Mouse (Mus musculus) neural tube, embryonic 15.5 days (tissue): ENCODE measurements around the gene Matn4. TPM values are rescaled to one million over a fixed set of nuclear protein-coding genes. Genes with fewer than 3 reads are reported as not detected.

Experiments used
- ATAC-seq: fragments of 200-750 bp; cut with Nextera tagmentation; 2 replicates; pipeline ENCODE4 v1.8.0; 2017; ENCODE audit warnings: mild to moderate bottlenecking, moderate TSS enrichment, moderate library complexity; ENCODE audit not compliant: low FRiP score
- H3K27ac ChIP-seq: fragments of 300-500 bp; sonication (generic); replicated peaks from 2 replicates; pipeline ENCODE4 v1.5.1; 2015; ENCODE audit warnings: mild to moderate bottlenecking, inconsistent platforms
- H3K27me3 ChIP-seq: fragments of 300-500 bp; sonication (generic); replicated peaks from 2 replicates; pipeline ENCODE4 v1.6.1; 2015; ENCODE audit warnings: inconsistent platforms
- H3K36me3 ChIP-seq: fragments of 300-500 bp; sonication (generic); 2 replicates; pipeline ENCODE4 v1.6.1; 2015; ENCODE audit warnings: inconsistent platforms
- H3K4me1 ChIP-seq: fragments of 300-500 bp; sonication (generic); 2 replicates; pipeline ENCODE4 v1.6.1; 2015; ENCODE audit warnings: inconsistent platforms
- H3K4me2 ChIP-seq: fragments of 300-500 bp; sonication (generic); 2 replicates; pipeline ENCODE4 v1.6.1; 2015; ENCODE audit warnings: inconsistent platforms, mild to moderate bottlenecking, moderate library complexity
- H3K4me3 ChIP-seq: fragments of 300-500 bp; sonication (generic); replicated peaks from 2 replicates; pipeline ENCODE4 v1.5.1; 2015; ENCODE audit warnings: mild to moderate bottlenecking, inconsistent platforms
- H3K9ac ChIP-seq: fragments of 300-500 bp; sonication (generic); replicated peaks from 2 replicates; pipeline ENCODE4 v1.6.1; 2015; ENCODE audit warnings: mild to moderate bottlenecking, inconsistent platforms
- H3K9me3 ChIP-seq: fragments of 300-500 bp; sonication (generic); replicated peaks from 2 replicates; pipeline ENCODE4 v1.6.1; 2016; ENCODE audit warnings: inconsistent platforms
- WGBS: fragments of 180-500 bp; shearing (Covaris S2); methylation state at CpG from one replicate; pipeline ENCODE4 v1.1.7; 2015; ENCODE audit warnings: mixed read lengths; 5-methylcytosine and 5-hydroxymethylcytosine counted together
- polyA plus RNA-seq: library from polyadenylated mRNA; unstranded; fragments of >200 nt; fragmentation: Nextera tagmentation; extraction: Ambion mirVana; gene quantifications from 2 replicates; pipeline ENCODE4 v1.2.1, GENCODE M21; 2015

Gene Matn4
- polyA plus RNA-seq, 1 experiment from 2014 or later, result 8.5 TPM

- Histone ChIP-seq H3K27me3 (peaks cover 18% of the 10 kb centered on the region), H3K4me1 (peaks cover 20% of the 10 kb centered on the region), H3K27ac (no peak overlapping the region), H3K36me3 (no peaks in the 10 kb centered on the region), H3K9me3 (no peaks in the 10 kb centered on the region), H3K4me2 (no peak overlapping the region), H3K9ac (no peak overlapping the region), H3K4me3 (no peak overlapping the region)
- ATAC-seq, result no peak
- whole genome bisulfite sequencing, result 40% methylated on average over 11 of the region's 11 CpGs
Measured at GRCm38 (mm10) chr2:164383656-164384399, 21.1 kb downstream of the Matn4 start.

- Histone ChIP-seq H3K4me2 (no peak overlapping the region), H3K9me3 (no peaks in the 10 kb centered on the region), H3K27ac (no peak overlapping the region), H3K36me3 (no peaks in the 10 kb centered on the region), H3K27me3 (peaks cover 10% of the 10 kb centered on the region), H3K4me3 (no peak overlapping the region), H3K4me1 (peaks cover 19% of the 10 kb centered on the region), H3K9ac (no peak overlapping the region)
- no peak for ATAC-seq
- WGBS, result 87% methylated on average over 3 of the region's 3 CpGs
Measured at GRCm38 (mm10) chr2:164382971-164383370, 22.0 kb downstream of the Matn4 start.

- Histone ChIP-seq H3K9ac (no peak overlapping the region), H3K4me1 (peaks cover 15% of the 10 kb centered on the region), H3K9me3 (no peaks in the 10 kb centered on the region), H3K36me3 (no peaks in the 10 kb centered on the region), H3K27me3 (peaks cover 4% of the 10 kb centered on the region; the same call in 1 of the 2 replicates), H3K4me3 (no peak overlapping the region), H3K4me2 (no peak overlapping the region), H3K27ac (no peak overlapping the region)
- ATAC-seq, result no peak
- 81% methylated on average over 8 of the region's 8 CpGs for WGBS
Measured at GRCm38 (mm10) chr2:164381726-164382125, 23.2 kb downstream of the Matn4 start.

DNA sequence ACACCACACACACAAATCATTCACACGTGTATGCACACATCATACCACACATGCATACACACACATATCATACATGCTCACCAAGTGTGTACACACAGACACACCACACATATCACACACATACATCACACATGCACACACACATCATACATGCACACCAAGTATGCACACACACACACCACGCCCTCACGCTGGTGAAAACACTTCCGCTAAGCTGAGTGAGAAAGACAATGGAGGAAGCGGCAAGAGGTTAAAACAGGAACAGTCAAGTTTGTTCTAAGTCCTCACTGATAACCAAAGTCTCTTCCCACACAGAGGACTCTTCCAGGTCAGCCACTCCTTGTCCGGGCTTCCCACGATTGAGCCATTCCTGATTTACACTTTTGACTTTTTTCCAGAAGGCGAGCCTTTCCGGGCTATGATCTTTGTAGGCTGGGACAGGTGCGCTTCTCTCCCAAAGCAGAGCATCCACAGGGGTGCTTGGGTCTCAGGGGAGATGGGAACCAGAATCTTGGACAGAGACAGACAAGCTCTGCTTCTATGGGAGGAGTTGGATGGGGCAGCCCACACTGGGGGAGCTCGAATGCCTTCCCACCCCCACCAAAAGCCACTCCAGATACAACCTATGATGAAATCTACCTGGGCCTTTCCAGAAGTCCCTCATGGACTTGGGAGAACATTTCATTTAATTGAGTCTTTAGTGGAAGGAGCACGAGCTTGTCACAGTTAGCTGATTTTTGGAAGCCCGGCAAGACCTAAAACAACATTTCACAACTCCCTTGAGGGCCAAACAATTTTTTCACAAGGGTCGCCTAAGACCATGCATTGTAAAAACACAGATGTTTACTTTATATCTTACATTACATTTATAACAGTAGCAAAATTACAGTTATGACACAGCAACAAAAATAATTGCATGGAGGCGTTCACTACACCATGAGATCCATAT is 27.2 kb downstream of the Matn4 start:
- ATAC-seq, result no peak
- Histone ChIP-seq H3K36me3 (no peaks in the 10 kb centered on the region), H3K4me1 (no peaks in the 10 kb centered on the region), H3K27ac (no peak overlapping the region), H3K9ac (no peak overlapping the region), H3K4me2 (no peak overlapping the region), H3K4me3 (no peak overlapping the region), H3K27me3 (no peaks in the 10 kb centered on the region), H3K9me3 (no peaks in the 10 kb centered on the region)
- 91% methylated on average over 15 of the region's 15 CpGs for WGBS

DNA sequence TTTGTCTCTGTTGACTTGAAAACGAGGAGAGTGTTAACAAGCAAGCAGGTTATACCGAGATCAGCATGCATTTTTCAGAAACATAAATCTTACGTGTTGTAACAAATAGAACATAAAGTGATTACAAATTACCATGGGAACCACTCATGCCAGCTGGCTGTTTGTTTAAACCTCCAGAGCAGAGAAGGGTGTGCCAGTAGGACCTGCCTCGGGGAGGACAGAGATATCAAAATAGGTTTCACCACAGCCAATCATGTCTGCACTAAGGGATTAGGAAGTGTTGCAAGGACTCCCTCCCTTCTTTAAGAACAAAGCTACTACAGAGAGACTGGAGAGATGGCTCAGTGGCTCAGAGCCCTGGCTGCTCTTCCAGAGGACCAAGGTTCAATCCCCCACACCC is 31.8 kb downstream of the Matn4 start:
- Histone ChIP-seq H3K4me1 (no peaks in the 10 kb centered on the region), H3K4me2 (no peak overlapping the region), H3K36me3 (no peaks in the 10 kb centered on the region), H3K9ac (no peak overlapping the region), H3K27ac (no peak overlapping the region), H3K4me3 (no peak overlapping the region), H3K9me3 (no peaks in the 10 kb centered on the region), H3K27me3 (no peaks in the 10 kb centered on the region)
- WGBS, result 41% methylated on average over 4 of the region's 4 CpGs
- ATAC-seq, result no peak

- Histone ChIP-seq H3K4me3 (no peak overlapping the region), H3K27ac (no peak overlapping the region), H3K4me1 (no peaks in the 10 kb centered on the region), H3K4me2 (no peak overlapping the region), H3K9me3 (no peaks in the 10 kb centered on the region), H3K9ac (no peak overlapping the region), H3K36me3 (no peaks in the 10 kb centered on the region), H3K27me3 (no peaks in the 10 kb centered on the region)
- 36% methylated on average over 3 of the region's 3 CpGs for WGBS
- no peak for ATAC-seq
Measured at GRCm38 (mm10) chr2:164372408-164373053, 32.4 kb downstream of the Matn4 start.

DNA sequence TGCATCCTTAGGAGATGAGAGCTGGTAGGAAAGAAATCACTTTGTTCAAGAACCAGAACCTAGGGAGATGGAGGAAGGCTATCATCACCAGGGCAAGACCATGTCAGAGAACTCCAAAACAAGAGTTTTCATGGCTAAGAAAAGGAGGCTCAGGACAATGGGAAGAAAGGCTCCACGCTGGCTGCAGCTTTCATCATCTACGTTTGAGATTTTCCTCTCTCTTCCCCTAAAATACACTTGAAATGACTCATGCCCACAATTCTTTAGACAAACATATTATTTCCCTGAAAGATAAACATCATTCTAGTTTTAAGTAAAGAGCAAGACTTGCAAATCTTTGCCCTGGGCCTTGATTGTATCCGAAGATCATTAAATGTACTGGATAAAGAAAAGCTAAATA is 33.6 kb downstream of the Matn4 start:
- no peak overlapping the region for H3K27ac ChIP-seq
- no peak overlapping the region for H3K4me2 ChIP-seq
- no peak overlapping the region for H3K9ac ChIP-seq
- H3K27me3 ChIP-seq, result no peaks in the 10 kb centered on the region
- no peaks in the 10 kb centered on the region for H3K36me3 ChIP-seq
- ATAC-seq, result no peak
- H3K9me3 ChIP-seq, result no peaks in the 10 kb centered on the region
- WGBS, result 84% methylated on average over 3 of the region's 3 CpGs
- no peak overlapping the region for H3K4me3 ChIP-seq
- no peaks in the 10 kb centered on the region for H3K4me1 ChIP-seq

GRCm38 (mm10) chr2:164368620-164369105 is 36.3 kb downstream of the Matn4 start:
- no peak for ATAC-seq
- 84% methylated on average over 6 of the region's 6 CpGs for WGBS
- Histone ChIP-seq H3K9ac (no peak overlapping the region), H3K4me2 (no peak overlapping the region), H3K4me1 (no peaks in the 10 kb centered on the region), H3K4me3 (no peak overlapping the region), H3K36me3 (no peaks in the 10 kb centered on the region), H3K9me3 (no peaks in the 10 kb centered on the region), H3K27me3 (no peaks in the 10 kb centered on the region), H3K27ac (no peak overlapping the region)

- 78% methylated on average over 3 of the region's 3 CpGs for WGBS
Measured at GRCm38 (mm10) chr2:164366947-164367346, 38.0 kb downstream of the Matn4 start.

DNA sequence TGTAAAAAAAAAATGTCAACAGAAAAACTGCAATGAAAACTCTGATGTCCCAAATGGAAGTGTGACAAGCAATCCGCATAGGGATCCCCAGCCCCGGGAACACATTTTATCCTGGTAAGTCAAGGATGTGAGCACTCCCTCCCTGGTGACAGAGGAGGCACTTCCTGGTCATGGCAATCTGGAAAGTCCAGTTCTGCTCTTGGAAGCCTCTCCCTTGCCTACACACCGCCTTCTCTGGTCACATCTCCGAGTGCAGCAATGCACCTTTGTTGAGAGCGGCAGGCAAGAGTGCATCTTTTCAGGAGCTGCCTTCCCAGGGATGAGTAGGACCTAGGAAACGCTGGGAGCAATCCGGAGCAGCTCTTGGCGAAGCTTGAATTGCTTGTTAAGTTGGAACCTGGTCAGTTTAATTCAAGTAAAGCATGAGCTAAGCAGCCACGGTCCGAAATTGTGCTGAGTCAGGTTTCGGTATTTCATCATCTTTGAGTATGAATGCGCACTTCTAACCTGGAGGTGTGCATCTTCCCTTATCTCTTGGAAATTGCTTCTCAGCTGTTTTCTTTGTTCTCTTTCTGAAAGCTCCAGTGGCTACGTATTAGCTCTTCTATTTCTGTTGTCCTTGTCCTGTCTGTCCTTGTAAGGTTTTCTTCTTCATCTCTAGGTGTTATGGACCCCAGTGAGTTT is 43.8 kb downstream of the Matn4 start:
- 40% methylated on average over 13 of the region's 13 CpGs for WGBS
- no peak for ATAC-seq

More at GRCm38 (mm10) chr2:164366947-164367346, 38.0 kb downstream of the Matn4 start:
- no peaks in the 10 kb centered on the region for H3K4me1 ChIP-seq
- H3K27me3 ChIP-seq, result no peaks in the 10 kb centered on the region
- no peak overlapping the region for H3K9ac ChIP-seq
- no peak for ATAC-seq
- H3K9me3 ChIP-seq, result no peaks in the 10 kb centered on the region
- no peaks in the 10 kb centered on the region for H3K36me3 ChIP-seq
- H3K4me2 ChIP-seq, result no peak overlapping the region
- no peak overlapping the region for H3K4me3 ChIP-seq
- no peak overlapping the region for H3K27ac ChIP-seq

DNA sequence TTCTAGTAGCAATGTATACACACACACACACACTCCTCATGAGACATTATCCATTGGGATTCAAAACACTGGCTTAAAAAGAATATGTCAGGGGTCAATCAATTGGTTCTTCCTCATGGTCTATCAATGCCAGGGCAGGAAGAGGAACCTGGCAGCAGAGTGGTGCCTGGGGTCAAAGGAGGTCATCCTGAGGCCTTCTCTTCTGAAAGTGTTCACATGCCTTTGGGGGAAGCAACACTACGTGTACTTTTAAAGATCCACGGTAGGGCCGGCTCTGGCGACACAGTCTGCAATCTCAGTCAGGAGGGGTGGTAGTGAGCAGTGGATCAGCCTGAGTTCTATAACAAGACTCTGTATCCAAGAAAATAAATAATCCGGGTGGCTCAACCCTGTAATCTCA is 45.3 kb downstream of the Matn4 start:
- no peak overlapping the region for H3K4me2 ChIP-seq
- no peaks in the 10 kb centered on the region for H3K4me1 ChIP-seq
- H3K9ac ChIP-seq, result no peak overlapping the region
- WGBS, result 79% methylated on average over 5 of the region's 5 CpGs
- no peak overlapping the region for H3K4me3 ChIP-seq
- no peaks in the 10 kb centered on the region for H3K9me3 ChIP-seq
- H3K27me3 ChIP-seq, result no peaks in the 10 kb centered on the region
- no peak for ATAC-seq
- H3K27ac ChIP-seq, result no peak overlapping the region
- H3K36me3 ChIP-seq, result no peaks in the 10 kb centered on the region

More for the DNA sequence above, 43.8 kb downstream of the Matn4 start:
- Histone ChIP-seq H3K9me3 (no peaks in the 10 kb centered on the region), H3K36me3 (no peaks in the 10 kb centered on the region), H3K27ac (no peak overlapping the region), H3K4me1 (no peaks in the 10 kb centered on the region), H3K4me3 (no peak overlapping the region), H3K4me2 (no peak overlapping the region), H3K27me3 (no peaks in the 10 kb centered on the region), H3K9ac (no peak overlapping the region)
